Mouse (Mus musculus) lung, adult 2 months (tissue): ENCODE data around the gene Hsf2bp.

Source experiments
- CTCF ChIP-seq: fragments of 200-500 bp; IDR thresholded peaks from 2 replicates; pipeline ENCODE4 v1.5.1; 2011; ENCODE audit warnings: mild to moderate bottlenecking, low read length, control low read depth; ENCODE audit not compliant: insufficient read depth
- POLR2A ChIP-seq: fragments of 200-500 bp; IDR thresholded peaks from 2 replicates; pipeline ENCODE4 v1.6.1; 2011; ENCODE audit warnings: low read depth, mild to moderate bottlenecking, control low read depth, low read length, borderline replicate concordance; ENCODE audit errors: extremely low read depth

DNA sequence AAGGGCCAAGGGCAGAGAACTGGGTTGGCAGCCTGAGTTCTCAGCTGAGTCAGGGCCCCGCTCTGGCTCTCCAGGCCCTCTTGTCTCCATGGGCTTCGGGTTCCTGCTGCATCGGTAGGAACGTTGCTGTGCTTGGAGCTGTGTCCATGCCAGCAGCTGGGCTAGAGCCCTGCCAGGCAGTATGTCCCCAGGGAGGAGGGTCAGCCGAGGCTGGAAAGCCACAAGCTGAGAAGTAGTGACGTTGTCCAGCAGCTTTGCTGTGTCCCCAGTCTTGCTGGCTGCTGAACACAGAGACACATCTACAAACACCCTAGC is 119.7 kb downstream of the Hsf2bp start:
- TF ChIP-seq CTCF = no peak
- no peak for TF ChIP-seq POLR2A
